Mouse (Mus musculus) kidney, postnatal 0 days (tissue): Measurements from ENCODE around the gene Ptprg. TPM values are rescaled to one million over a fixed set of nuclear protein-coding genes. Genes with fewer than 3 reads are reported as not detected.

Experiments
- ATAC-seq: fragments of 200-750 bp; cut with Nextera tagmentation; replicated peaks from 2 replicates; pipeline ENCODE4 v1.8.0; 2017; ENCODE audit warnings: low read depth, moderate number of reproducible peaks, moderate TSS enrichment, moderate library complexity; ENCODE audit not compliant: low FRiP score
- DNase-seq: peaks from one replicate; pipeline ENCODE4 v3.0.0-alpha.2; 2016; ENCODE audit warnings: low spot score
- H3K27ac ChIP-seq: fragments of 300-500 bp; sonication (generic); 2 replicates; pipeline ENCODE4 v1.5.1; 2014; ENCODE audit warnings: mild to moderate bottlenecking
- H3K27me3 ChIP-seq: fragments of 300-500 bp; sonication (generic); 2 replicates; pipeline ENCODE4 v1.6.1; 2014; ENCODE audit warnings: low read length, mixed read lengths; ENCODE audit not compliant: insufficient read depth
- H3K36me3 ChIP-seq: fragments of 300-500 bp; sonication (generic); 2 replicates; pipeline ENCODE4 v1.6.1; 2014; ENCODE audit warnings: low read length, mixed read lengths; ENCODE audit not compliant: insufficient read depth
- H3K4me1 ChIP-seq: fragments of 300-500 bp; sonication (generic); replicated peaks from 2 replicates; pipeline ENCODE4 v1.6.1; 2014; ENCODE audit warnings: antibody characterized with exemption, low read length, mixed read lengths; ENCODE audit not compliant: insufficient read depth
- H3K4me2 ChIP-seq: fragments of 300-500 bp; sonication (generic); 2 replicates; pipeline ENCODE4 v1.6.1; 2014; ENCODE audit warnings: mild to moderate bottlenecking, low read length, moderate library complexity, mixed read lengths
- H3K4me3 ChIP-seq: fragments of 300-500 bp; sonication (generic); replicated peaks from 2 replicates; pipeline ENCODE4 v1.5.1; 2014; ENCODE audit warnings: low read depth, low read length
- H3K9ac ChIP-seq: fragments of 300-500 bp; sonication (generic); 2 replicates; pipeline ENCODE4 v1.6.1; 2014; ENCODE audit warnings: low read depth, low read length
- H3K9me3 ChIP-seq: fragments of 300-500 bp; sonication (generic); replicated peaks from 2 replicates; pipeline ENCODE4 v1.6.1; 2016; ENCODE audit warnings: low read length, inconsistent platforms, mixed read lengths
- CTCF ChIP-seq: IDR thresholded peaks from 2 replicates; pipeline ENCODE4 v1.5.1; 2016; ENCODE audit warnings: antibody characterized with exemption, low read depth, mild to moderate bottlenecking, moderate library complexity
- WGBS: fragments of 180-500 bp; shearing (Covaris S2); extraction: QIAGEN DNeasy Blood & Tissue Kit; methylation state at CpG from one replicate; pipeline ENCODE4 v1.1.7; 2014; 5-methylcytosine and 5-hydroxymethylcytosine counted together
- polyA plus RNA-seq: library from polyadenylated mRNA; unstranded; fragments of >200 nt; fragmentation: Nextera tagmentation; extraction: Ambion mirVana; gene quantifications from 2 replicates; pipeline ENCODE4 v1.2.1, GENCODE M21; 2015

The Ptprg gene
- polyA plus RNA-seq, 1 experiment from 2014 or later = 23.5 TPM

DNA sequence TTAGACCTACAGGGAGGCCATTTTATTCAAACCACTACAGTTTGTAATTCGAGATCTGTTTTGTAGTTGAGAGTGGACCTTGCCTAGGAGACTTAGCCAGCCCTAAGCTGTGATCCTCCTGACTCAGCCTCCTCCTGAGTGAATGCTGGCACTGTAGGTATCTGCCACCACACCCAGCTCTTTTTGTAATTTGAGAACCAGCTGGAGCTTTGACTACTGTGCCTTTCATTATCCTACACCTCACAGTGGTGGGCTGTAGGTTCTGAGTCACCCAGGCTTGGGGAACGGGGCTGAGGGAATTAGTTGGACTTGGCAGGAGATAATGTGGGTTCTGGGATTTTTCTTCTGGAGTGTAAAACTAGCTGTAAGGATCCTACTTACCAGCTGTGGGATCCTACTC lies 9.5 kb downstream of the Ptprg start:
- no peaks in the 10 kb centered on the region for H3K36me3 ChIP-seq
- no peak for ATAC-seq
- DNase-seq = no peak
- no peaks in the 10 kb centered on the region for H3K27me3 ChIP-seq
- H3K9ac ChIP-seq = no peak overlapping the region
- no peaks in the 10 kb centered on the region for H3K9me3 ChIP-seq
- H3K4me2 ChIP-seq = no peak overlapping the region
- WGBS = 95% methylated on average over 2 of the region's 2 CpGs
- H3K4me3 ChIP-seq = no peak overlapping the region
- H3K27ac ChIP-seq = no peak overlapping the region
- 0 out of 2 replicates have a peak, but pooled peaks cover 7% of the 10 kb centered on the region for H3K4me1 ChIP-seq
- TF ChIP-seq CTCF = no peak

DNA sequence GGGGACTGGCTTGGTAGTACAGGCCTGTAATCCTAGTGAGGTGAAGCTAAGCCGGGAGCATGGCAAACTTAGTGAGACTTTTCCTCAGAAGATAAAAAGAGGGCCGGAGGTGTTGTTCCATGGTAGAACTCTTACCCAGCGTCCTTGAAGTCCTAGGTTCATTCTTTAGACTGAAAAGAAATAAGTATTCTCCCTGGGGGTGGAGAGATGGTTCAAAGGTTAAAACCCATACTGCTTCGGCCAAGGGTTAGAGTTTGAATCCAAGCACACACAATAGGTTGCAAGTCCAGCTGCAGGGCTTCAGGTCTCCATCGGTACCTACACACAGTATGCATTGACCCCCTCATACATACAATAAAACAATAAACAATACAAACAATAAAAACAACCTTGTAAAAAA lies 10.3 kb downstream of the Ptprg start:
- Histone ChIP-seq H3K9me3 (no peaks in the 10 kb centered on the region), H3K36me3 (no peaks in the 10 kb centered on the region), H3K9ac (no peak overlapping the region), H3K4me3 (no peak overlapping the region), H3K27ac (no peak overlapping the region), H3K27me3 (no peaks in the 10 kb centered on the region), H3K4me1 (0 out of 2 replicates have a peak, but pooled peaks cover 7% of the 10 kb centered on the region), H3K4me2 (no peak overlapping the region)
- WGBS = 89% methylated on average over 5 of the region's 5 CpGs
- ATAC-seq (no peak), DNase-seq (no peak)
- TF ChIP-seq CTCF = no peak

DNA sequence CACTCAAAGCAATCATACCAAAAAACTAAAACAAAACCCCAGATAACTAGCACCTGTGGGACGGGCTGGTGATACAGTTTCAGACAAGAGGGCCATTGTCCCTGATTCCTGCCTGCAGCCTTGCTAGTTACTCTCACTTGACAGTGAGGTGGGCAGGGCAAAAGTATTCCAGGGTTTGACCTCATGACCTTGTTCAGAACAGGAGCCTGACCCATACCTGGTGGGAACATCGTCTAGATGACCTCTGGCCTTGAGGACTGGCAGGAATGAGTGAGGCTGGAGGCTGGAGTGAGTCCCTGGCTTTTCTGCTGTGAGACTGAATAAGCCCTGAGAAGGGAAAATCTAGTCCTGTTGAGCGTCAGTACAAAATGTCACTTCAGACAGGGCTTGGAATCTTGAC lies 11.1 kb downstream of the Ptprg start:
- WGBS = 75% methylated on average over 3 of the region's 3 CpGs
- H3K27ac ChIP-seq = no peak overlapping the region
- ATAC-seq (no peak), DNase-seq (no peak)
- H3K4me3 ChIP-seq = no peak overlapping the region
- no peaks in the 10 kb centered on the region for H3K9me3 ChIP-seq
- no peak overlapping the region for H3K4me2 ChIP-seq
- 0 out of 2 replicates have a peak, but pooled peaks cover 7% of the 10 kb centered on the region for H3K4me1 ChIP-seq
- TF ChIP-seq CTCF = no peak
- H3K27me3 ChIP-seq = no peaks in the 10 kb centered on the region
- no peak overlapping the region for H3K9ac ChIP-seq
- H3K36me3 ChIP-seq = no peaks in the 10 kb centered on the region

DNA sequence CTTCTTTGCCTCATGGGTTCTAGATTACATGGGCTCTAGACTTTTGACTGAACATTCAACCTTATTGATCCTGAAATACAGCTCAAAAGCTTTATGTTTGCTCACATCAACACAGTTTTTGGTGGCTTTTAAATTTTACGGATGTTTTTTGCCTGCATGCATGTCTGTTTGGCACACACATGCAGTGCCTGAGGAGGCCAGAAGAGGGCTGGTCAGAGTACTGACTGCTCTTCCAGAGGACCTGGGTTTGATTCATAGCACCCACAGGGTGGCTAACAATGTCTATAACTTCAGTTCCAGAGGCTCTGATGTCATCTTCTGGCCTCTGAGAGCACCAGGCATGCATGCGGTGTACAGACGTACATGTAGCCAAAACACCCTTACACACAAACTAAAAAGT lies 12.0 kb downstream of the Ptprg start:
- H3K4me1 ChIP-seq = 0 out of 2 replicates have a peak, but pooled peaks cover 2% of the 10 kb centered on the region
- no peak for ATAC-seq
- no peaks in the 10 kb centered on the region for H3K27me3 ChIP-seq
- WGBS = 98% methylated on average over 3 of the region's 3 CpGs
- no peaks in the 10 kb centered on the region for H3K36me3 ChIP-seq
- no peaks in the 10 kb centered on the region for H3K9me3 ChIP-seq
- no peak overlapping the region for H3K4me2 ChIP-seq
- H3K4me3 ChIP-seq = no peak overlapping the region
- DNase-seq = no peak
- no peak overlapping the region for H3K9ac ChIP-seq
- no peak for TF ChIP-seq CTCF
- H3K27ac ChIP-seq = no peak overlapping the region

DNA sequence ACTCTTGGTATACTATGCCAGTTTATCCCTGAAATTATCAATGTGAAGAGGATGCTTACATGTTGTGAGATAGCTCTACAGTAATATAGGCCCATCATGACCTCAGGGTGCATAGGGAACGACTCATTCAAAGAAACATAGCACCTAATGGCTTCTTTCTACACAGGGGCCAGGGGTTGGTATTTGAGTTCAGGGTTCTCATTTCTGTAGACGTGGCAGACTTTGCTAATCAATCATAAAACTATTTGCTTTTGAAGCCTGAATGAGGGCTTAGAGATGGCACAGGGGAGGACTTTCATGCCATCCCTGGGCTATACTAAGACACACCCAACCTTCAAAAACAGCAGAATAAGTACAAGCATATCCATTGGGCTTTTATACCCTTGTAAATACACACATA lies 16.4 kb downstream of the Ptprg start:
- H3K4me2 ChIP-seq = no peak overlapping the region
- no peak overlapping the region for H3K9ac ChIP-seq
- H3K36me3 ChIP-seq = no peaks in the 10 kb centered on the region
- ATAC-seq (no peak), DNase-seq (no peak)
- H3K27ac ChIP-seq = no peak overlapping the region
- no peaks in the 10 kb centered on the region for H3K27me3 ChIP-seq
- H3K4me1 ChIP-seq = peaks cover 7% of the 10 kb centered on the region; the same call in 1 of the 2 replicates
- no peaks in the 10 kb centered on the region for H3K9me3 ChIP-seq
- H3K4me3 ChIP-seq = no peak overlapping the region
- no peak for TF ChIP-seq CTCF
- 53% methylated on average over 2 of the region's 2 CpGs for WGBS

DNA sequence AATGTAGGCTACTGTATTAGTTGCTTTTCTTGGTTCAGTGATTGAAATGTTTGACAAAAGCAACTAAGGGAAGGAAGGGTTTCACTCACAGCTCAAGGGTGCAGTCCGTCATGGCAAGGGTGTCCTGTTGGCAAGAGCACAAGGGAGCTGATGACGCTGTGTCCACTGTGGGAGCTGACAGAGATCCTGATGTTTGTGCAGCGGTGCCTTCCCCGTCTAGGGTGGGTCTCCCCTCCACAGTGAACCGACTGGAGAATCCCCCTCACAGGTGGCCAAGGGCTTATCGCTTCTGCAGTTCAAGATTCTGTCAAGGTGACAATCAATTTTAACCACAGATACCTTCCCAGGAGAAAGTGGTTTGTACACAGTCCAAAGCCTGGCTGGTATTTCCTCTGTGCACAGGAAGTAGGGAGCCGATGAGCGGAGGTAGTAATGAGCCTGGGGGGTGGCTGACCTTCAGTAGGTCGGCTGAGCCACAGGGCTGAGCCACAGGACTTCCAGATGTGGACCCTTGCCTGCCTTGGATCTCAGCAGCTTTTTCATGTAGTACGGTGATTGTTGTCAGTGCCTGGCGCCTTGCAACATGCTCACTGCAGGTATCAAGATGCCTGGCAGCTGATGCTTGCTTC lies 18.5 kb downstream of the Ptprg start:
- no peak for TF ChIP-seq CTCF
- Histone ChIP-seq H3K9me3 (no peaks in the 10 kb centered on the region), H3K4me3 (no peak overlapping the region), H3K36me3 (no peaks in the 10 kb centered on the region), H3K27ac (no peak overlapping the region), H3K4me1 (peaks cover 7% of the 10 kb centered on the region; the same call in 1 of the 2 replicates), H3K4me2 (no peak overlapping the region), H3K9ac (no peak overlapping the region), H3K27me3 (no peaks in the 10 kb centered on the region)
- ATAC-seq = 0 out of 2 replicates have a peak, but pooled peaks have one; percentile 40
- DNase-seq = no peak
- WGBS = 54% methylated on average over 11 of the region's 11 CpGs
